Mouse (Mus musculus): ENCODE measurements around the gene Dna2.

Gene Dna2

GRCm38 (mm10) chr10:62984072-62984471 lies 37.2 kb downstream of the Dna2 start:
- DNase-seq, result no peak

- peak; percentile 34 to 46 for DNase-seq
Measured at GRCm38 (mm10) chr10:62984495-62984894, 37.7 kb downstream of the Dna2 start.

- peak in 1 of 2 experiments; percentile 41 for DNase-seq
Measured at GRCm38 (mm10) chr10:62987341-62987740, 40.5 kb downstream of the Dna2 start.

GRCm38 (mm10) chr10:62990636-62991035 lies 43.8 kb downstream of the Dna2 start:
- DNase-seq, result no peak

- DNase-seq, result no peak
Measured at GRCm38 (mm10) chr10:62993991-62994390, 47.2 kb downstream of the Dna2 start.

GRCm38 (mm10) chr10:63000584-63000983 lies 53.8 kb downstream of the Dna2 start:
- no peak for DNase-seq

- DNase-seq, result no peak
Measured at GRCm38 (mm10) chr10:63003252-63003651, 56.4 kb downstream of the Dna2 start.

GRCm38 (mm10) chr10:63004556-63004955 lies 57.7 kb downstream of the Dna2 start:
- DNase-seq, result no peak

- DNase-seq, result no peak
Measured at GRCm38 (mm10) chr10:63008193-63008592, 61.4 kb downstream of the Dna2 start.

- no peak for DNase-seq
Measured at GRCm38 (mm10) chr10:63010268-63010667, 63.4 kb downstream of the Dna2 start.

- no peak for DNase-seq
Measured at GRCm38 (mm10) chr10:63011556-63011955, 64.7 kb downstream of the Dna2 start.

- no peak for DNase-seq
Measured at GRCm38 (mm10) chr10:63013476-63013875, 66.7 kb downstream of the Dna2 start.

GRCm38 (mm10) chr10:63014168-63014567 lies 67.3 kb downstream of the Dna2 start:
- no peak for DNase-seq

GRCm38 (mm10) chr10:63019304-63019703 lies 72.5 kb downstream of the Dna2 start:
- no peak for DNase-seq

- DNase-seq, result no peak
Measured at GRCm38 (mm10) chr10:63021702-63022101, 74.9 kb downstream of the Dna2 start.

GRCm38 (mm10) chr10:63022541-63023120 lies 75.8 kb downstream of the Dna2 start:
- no peak for DNase-seq

GRCm38 (mm10) chr10:63023121-63023748 lies 76.4 kb downstream of the Dna2 start:
- DNase-seq, result peak; percentile 70 to 83
